Mouse (Mus musculus) small intestine, adult 2 months (tissue): ENCODE measurements around the gene Pqlc2.

Experiments used
- CTCF ChIP-seq: fragments of 200-500 bp; IDR thresholded peaks from 2 replicates; pipeline ENCODE4 v1.5.1; 2012; ENCODE audit warnings: low read depth, mild to moderate bottlenecking, control low read depth, inconsistent platforms, low read length, moderate library complexity, mixed read lengths; ENCODE audit not compliant: insufficient replicate concordance, insufficient read length; ENCODE audit errors: extremely low read depth
- POLR2A ChIP-seq: fragments of 200-500 bp; IDR thresholded peaks from 2 replicates; pipeline ENCODE4 v1.6.1; 2012; ENCODE audit warnings: low read depth, mild to moderate bottlenecking, control low read depth, inconsistent platforms, low read length, moderate library complexity

DNA sequence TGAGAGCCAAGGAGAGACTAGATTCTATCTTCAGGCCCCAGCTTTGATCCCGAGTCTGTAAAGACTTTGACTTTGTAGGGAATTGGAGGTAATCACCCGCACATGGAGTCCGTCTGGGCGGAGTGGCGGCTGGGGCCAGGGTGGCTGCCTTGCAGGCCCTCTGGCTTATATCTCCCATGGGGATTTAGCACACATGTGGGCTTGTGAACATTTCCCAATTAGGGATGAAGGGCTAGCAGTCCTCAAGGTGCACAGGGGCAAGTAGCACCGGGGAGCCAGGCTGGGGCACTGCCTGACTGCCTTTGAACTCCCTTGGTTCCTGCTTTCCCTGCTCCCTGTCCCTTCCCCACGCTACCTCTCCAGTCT, 44.0 kb downstream of the Pqlc2 start:
- no peak for TF ChIP-seq CTCF
- TF ChIP-seq POLR2A = no peak
